Comparison of ENCODE assay signal across 8 mouse cellular contexts in genomic region chr14:21682681-21683129, GRCm38 (mm10). TPM values are rescaled to one million over a fixed set of nuclear protein-coding genes. Genes with fewer than 3 reads are reported as not detected.
DNase-seq lines count a peak whose midpoint lies in the region; ATAC-seq lines count a peak whose summit lies in the region.

No protein-coding gene starts in this region.

- H3K27ac ChIP-seq in liver, embryonic 16.5 days (ENCODE audit: low read length) = no peak overlapping the region
- no peak overlapping the region for H3K27ac ChIP-seq in neural tube, embryonic 12.5 days

- no peak overlapping the region for H3K4me3 ChIP-seq in liver, embryonic 16.5 days (ENCODE audit: low read depth, low read length)
- H3K4me3 ChIP-seq in neural tube, embryonic 12.5 days = peak overlapping the region; percentile 22

- DNase-seq in B cell, adult 2 months = peak; percentile 77 to 80
- peak; percentile 47 for DNase-seq in MEL-GATA-1-ER (ENCODE audit: extremely low read depth, low read depth)
- DNase-seq in yolk sac, embryonic 10.5 days (ENCODE audit: low spot score) = peak; percentile 73
- DNase-seq in gastrocnemius, postnatal 25 days = no peak

- peak; percentile 86 for ATAC-seq in erythroblast, adult 5-6 weeks (replicated peaks; ENCODE audit: low FRiP score, poor library complexity, severe bottlenecking)
- peak; percentile 52 for ATAC-seq in inflammation-experienced regulatory T-cells, adult 6 months
- peak; percentile 76 for ATAC-seq in liver, embryonic 16.5 days (ENCODE audit: low read depth)
- ATAC-seq in neural tube, embryonic 12.5 days (ENCODE audit: low FRiP score, low read depth) = peak; percentile 56

- no peaks in the 10 kb centered on the region; the same call in 1 of the 2 replicates for H3K4me1 ChIP-seq in liver, embryonic 16.5 days (ENCODE audit: control insufficient read depth, low read depth, low read length)
- peaks cover 25% of the 10 kb centered on the region for H3K4me1 ChIP-seq in neural tube, embryonic 12.5 days

- peak overlapping the region; percentile 7 for H3K4me2 ChIP-seq in liver, embryonic 16.5 days (ENCODE audit: low read depth, low read length)
- peak overlapping the region; percentile 59 for H3K4me2 ChIP-seq in neural tube, embryonic 12.5 days (replicated peaks)

- no peak overlapping the region for H3K9ac ChIP-seq in liver, embryonic 16.5 days (ENCODE audit: low read depth, low read length)
- 0 out of 2 replicates have a peak overlapping the region, but pooled peaks have one; percentile 17 for H3K9ac ChIP-seq in neural tube, embryonic 12.5 days

- H3K36me3 ChIP-seq in liver, embryonic 16.5 days (ENCODE audit: control insufficient read depth, insufficient read depth) = no peaks in the 10 kb centered on the region
- no peaks in the 10 kb centered on the region for H3K36me3 ChIP-seq in neural tube, embryonic 12.5 days

- peaks cover 16% of the 10 kb centered on the region for H3K27me3 ChIP-seq in liver, embryonic 16.5 days (ENCODE audit: control insufficient read depth, insufficient read depth, low read depth, low read length)
- no peaks in the 10 kb centered on the region for H3K27me3 ChIP-seq in neural tube, embryonic 12.5 days (replicated peaks)

- WGBS in liver, embryonic 16.5 days (ENCODE audit: insufficient replicate concordance) = 2% methylated on average over 9 of the region's 9 CpGs
- 0% methylated on average over 9 of the region's 9 CpGs for WGBS in neural tube, embryonic 12.5 days

- H3K9me3 ChIP-seq in liver, embryonic 16.5 days (replicated peaks; ENCODE audit: control insufficient read depth, low read length) = no peaks in the 10 kb centered on the region
- H3K9me3 ChIP-seq in neural tube, embryonic 12.5 days = no peaks in the 10 kb centered on the region

RNA-seq across cellular contexts. Expression of gene Dupd1, which starts 31.7 kb away (rescaled TPM):
- not detected in 2 replicates for total RNA-seq in erythroblast, adult 5-6 weeks (2015; ENCODE audit: low replicate concordance)
- not detected in 2 replicates for total RNA-seq in erythroblast, adult 5-6 weeks (2017; ENCODE audit: low replicate concordance)
- polyA plus RNA-seq in inflammation-experienced regulatory T-cells, adult 6 months (2017; shearing (Covaris generic)) = not detected
- polyA plus RNA-seq in liver, embryonic 16.5 days (2015; fragmentation: Nextera tagmentation; extraction: Ambion mirVana) = 0.18 and 0.27 TPM in 2 replicates
- not detected in 2 replicates for polyA plus RNA-seq in neural tube, embryonic 12.5 days (2016; fragmentation: Nextera tagmentation; extraction: Ambion mirVana)
- 10 to 100 TPM; 57.7 to 62.2 TPM for total RNA-seq in gastrocnemius, postnatal 25 days (2021)
